ENCODE assay signal across 29 mouse cellular contexts in genomic region chr4:153416111-153416510, GRCm38 (mm10).
DNase-seq lines count a peak whose midpoint lies in the region; ATAC-seq and TF ChIP-seq lines count a peak whose summit lies in the region.
"Had no signal": no experiment of that assay in that cellular context is flagged by ENCODE, and none has a peak within 500 bp of the region (broad histone marks: within the 10 kb centered on the region; RNA-seq: fewer than 3 reads in every experiment).

No protein-coding gene starts in this region.

- no peak for TF ChIP-seq POLR2A in kidney, adult 2 months (IDR thresholded peaks at IDR 0.05; ENCODE audit: low read depth, low read length)

- no peak for ATAC-seq in heart, embryonic 11.5 days (replicated peaks; ENCODE audit: insufficient number of reproducible peaks, low FRiP score, low TSS enrichment)
- no peak; the same call in 1 of the 2 replicates for ATAC-seq in kidney, embryonic 14.5 days (ENCODE audit: low FRiP score, low TSS enrichment)
- ATAC-seq: CD4-positive, CD25-positive, alpha-beta regulatory T cell, adult 4 months; forebrain, postnatal 0 days; inflammation-experienced regulatory T-cells, adult 6 months; midbrain, embryonic 15.5 days had no signal

- H3K27ac ChIP-seq in heart, embryonic 11.5 days (ENCODE audit: low read depth, low read length) = no peak overlapping the region
- H3K27ac ChIP-seq in kidney, adult 2 months (ENCODE audit: insufficient read depth, low read depth, low read length) = no peak overlapping the region
- no peak overlapping the region for H3K27ac ChIP-seq in kidney, embryonic 14.5 days (ENCODE audit: low read depth, low read length)
- H3K27ac ChIP-seq: embryonic facial prominence, embryonic 12.5 days; heart, embryonic 15.5 days; hindbrain, embryonic 14.5 days; limb, embryonic 15.5 days; liver, embryonic 14.5 days; lung, embryonic 15.5 days; midbrain, embryonic 15.5 days; neural tube, embryonic 12.5 days had no signal

- H3K4me3 ChIP-seq in heart, embryonic 11.5 days (ENCODE audit: low read depth, low read length) = no peak overlapping the region
- no peak overlapping the region for H3K4me3 ChIP-seq in kidney, adult 2 months (ENCODE audit: insufficient read depth, low read depth, low read length)
- H3K4me3 ChIP-seq in kidney, embryonic 14.5 days (ENCODE audit: low read length) = no peak overlapping the region
- H3K4me3 ChIP-seq: embryonic facial prominence, embryonic 12.5 days; heart, embryonic 15.5 days; limb, embryonic 15.5 days; lung, embryonic 15.5 days; midbrain, embryonic 15.5 days; neural tube, embryonic 12.5 days had no signal

- H3K9me3 ChIP-seq in heart, embryonic 11.5 days (replicated peaks; ENCODE audit: control insufficient read depth, low read length) = no peaks in the 10 kb centered on the region
- H3K9me3 ChIP-seq in kidney, embryonic 14.5 days (ENCODE audit: control insufficient read depth, low read length) = no peaks in the 10 kb centered on the region
- H3K9me3 ChIP-seq: embryonic facial prominence, embryonic 12.5 days; heart, embryonic 15.5 days; limb, embryonic 15.5 days; lung, embryonic 15.5 days; midbrain, embryonic 15.5 days; neural tube, embryonic 12.5 days had no signal

- H3K36me3 ChIP-seq in heart, embryonic 11.5 days (ENCODE audit: control insufficient read depth, insufficient read depth, low read length) = no peaks in the 10 kb centered on the region
- no peaks in the 10 kb centered on the region for H3K36me3 ChIP-seq in kidney, adult 2 months (ENCODE audit: control insufficient read depth, insufficient read depth, low read length)
- H3K36me3 ChIP-seq in kidney, embryonic 14.5 days (ENCODE audit: control insufficient read depth, insufficient read depth, low read length) = no peaks in the 10 kb centered on the region
- H3K36me3 ChIP-seq: embryonic facial prominence, embryonic 12.5 days; heart, embryonic 15.5 days; limb, embryonic 15.5 days; lung, embryonic 15.5 days; midbrain, embryonic 15.5 days; neural tube, embryonic 12.5 days had no signal

- H3K9ac ChIP-seq in heart, embryonic 11.5 days (ENCODE audit: low read depth, low read length) = no peak overlapping the region
- H3K9ac ChIP-seq in kidney, embryonic 14.5 days (ENCODE audit: low read depth, low read length) = no peak overlapping the region
- H3K9ac ChIP-seq: embryonic facial prominence, embryonic 12.5 days; forebrain, postnatal 0 days; heart, embryonic 15.5 days; hindbrain, embryonic 14.5 days; limb, embryonic 15.5 days; liver, embryonic 14.5 days; lung, embryonic 15.5 days; midbrain, embryonic 15.5 days; neural tube, embryonic 12.5 days had no signal

- H3K27me3 ChIP-seq in heart, embryonic 11.5 days (ENCODE audit: control insufficient read depth, insufficient read depth, low read length) = peaks cover 11% of the 10 kb centered on the region
- H3K27me3 ChIP-seq in kidney, adult 2 months (replicated peaks; ENCODE audit: control insufficient read depth, insufficient read depth, low read length) = no peaks in the 10 kb centered on the region
- H3K27me3 ChIP-seq in kidney, embryonic 14.5 days (ENCODE audit: control insufficient read depth, insufficient read depth, low read length) = no peaks in the 10 kb centered on the region
- H3K27me3 ChIP-seq: megakaryocyte, embryonic 14.5 days; midbrain, embryonic 15.5 days had no signal

- no peak for TF ChIP-seq CTCF in kidney, adult 2 months (conservative IDR thresholded peaks at IDR 0.05; ENCODE audit: insufficient read depth, insufficient read length, low read depth, low read length)

- WGBS in heart, embryonic 11.5 days (ENCODE audit: insufficient replicate concordance) = 63% methylated on average over 9 of the region's 9 CpGs
- WGBS in kidney, adult 2 months = 41% methylated on average over 9 of the region's 9 CpGs
- 51% methylated on average over 9 of the region's 9 CpGs for WGBS in kidney, embryonic 14.5 days

- DNase-seq in heart, adult 8-10 months (ENCODE audit: low spot score) = peak; percentile 7
- peak; percentile 60 for DNase-seq in kidney, adult 2 months
- peak; percentile 76 for DNase-seq in ZHBTc4 (ENCODE audit: low read depth, low spot score)
- no peak for DNase-seq in lung, adult 18-20 months
- DNase-seq in thymus, postnatal 0 days (ENCODE audit: low spot score) = no peak
- DNase-seq: cerebellum, postnatal 10 days; forebrain, postnatal 0 days; gastrocnemius, postnatal 14 days; heart, adult 11 months; heart, postnatal 36 days; left cerebral cortex, postnatal 4 days; lung, postnatal 36 days; retina, postnatal 1 day; right cerebral cortex, postnatal 25 days; spleen, adult 18-20 months; thymus, postnatal 36 days had no signal

- peaks cover 12% of the 10 kb centered on the region for H3K4me1 ChIP-seq in heart, embryonic 11.5 days (ENCODE audit: control insufficient read depth, insufficient read depth, low read length)
- no peaks in the 10 kb centered on the region for H3K4me1 ChIP-seq in kidney, adult 2 months (ENCODE audit: control insufficient read depth, insufficient read depth, low read length)
- H3K4me1 ChIP-seq in kidney, embryonic 14.5 days (ENCODE audit: control insufficient read depth, insufficient read depth, low read length) = peaks cover 12% of the 10 kb centered on the region; the same call in 1 of the 2 replicates
- H3K4me1 ChIP-seq: lung, embryonic 15.5 days; megakaryocyte, embryonic 14.5 days had no signal

- H3K4me2 ChIP-seq in heart, embryonic 11.5 days = no peak overlapping the region
- no peak overlapping the region for H3K4me2 ChIP-seq in kidney, embryonic 14.5 days (replicated peaks; ENCODE audit: low read depth, low read length)
- H3K4me2 ChIP-seq: embryonic facial prominence, embryonic 12.5 days; hindbrain, embryonic 14.5 days; limb, embryonic 15.5 days; lung, embryonic 15.5 days; midbrain, embryonic 15.5 days; neural tube, embryonic 12.5 days had no signal

Comparison
In these comparisons a context has a peak if more than half of its experiments do, and no peak if none do; other contexts are left out.
1. DNase-seq: peak in heart, adult 8-10 months (single experiment), kidney, adult 2 months (single experiment) and ZHBTc4 (single experiment); none in lung, adult 18-20 months (0 of 2) and thymus, postnatal 0 days (single experiment).